ENCODE assay signal across 8 mouse cellular contexts in the genomic region with DNA sequence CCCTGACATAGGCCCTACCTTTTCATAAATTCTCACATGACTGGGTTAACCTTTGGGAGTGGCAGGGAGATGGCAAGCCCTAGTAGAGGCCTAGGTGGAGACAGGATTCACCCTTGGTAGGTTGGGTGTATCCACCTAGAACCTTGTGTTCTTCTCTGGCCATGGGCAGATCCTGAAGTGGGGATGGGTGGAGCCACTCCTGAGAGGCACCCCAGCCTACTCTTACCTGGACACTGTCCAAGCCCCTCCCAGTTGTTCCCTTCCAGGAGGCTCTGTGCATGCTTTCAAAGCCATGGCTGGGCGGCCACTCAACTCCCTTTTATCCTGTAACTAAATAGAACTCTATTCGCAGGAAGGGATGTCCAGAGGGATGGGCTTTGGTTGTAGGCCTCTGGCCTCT. TPM values are rescaled to one million over a fixed set of nuclear protein-coding genes. Genes with fewer than 3 reads are reported as not detected.
DNase-seq lines count a peak whose midpoint lies in the region; ATAC-seq and TF ChIP-seq lines count a peak whose summit lies in the region.
"Had no signal": no experiment of that assay in that cellular context is flagged by ENCODE, and none has a peak within 500 bp of the region (broad histone marks: within the 10 kb centered on the region; RNA-seq: fewer than 3 reads in every experiment).

No protein-coding gene starts in this region.

- no peak for TF ChIP-seq EP300 in liver, postnatal 0 days (IDR thresholded peaks at IDR 0.05; ENCODE audit: low read depth)

- no peak for TF ChIP-seq CTCF in liver, postnatal 0 days (IDR thresholded peaks at IDR 0.05; ENCODE audit: low read depth)

- no peaks in the 10 kb centered on the region for H3K36me3 ChIP-seq in liver, postnatal 0 days (replicated peaks; ENCODE audit: insufficient read depth, low read length)
- H3K36me3 ChIP-seq in liver, embryonic 11.5 days (ENCODE audit: control insufficient read depth, insufficient read depth, low read length), result no peaks in the 10 kb centered on the region
- H3K36me3 ChIP-seq in heart, embryonic 15.5 days, result no peaks in the 10 kb centered on the region
- H3K36me3 ChIP-seq in stomach, embryonic 15.5 days, result no peaks in the 10 kb centered on the region
- H3K36me3 ChIP-seq in midbrain, embryonic 13.5 days, result no peaks in the 10 kb centered on the region

- no peak for ATAC-seq in liver, postnatal 0 days
- ATAC-seq in liver, embryonic 11.5 days (replicated peaks; ENCODE audit: low FRiP score), result no peak
- ATAC-seq in heart, embryonic 15.5 days (replicated peaks; ENCODE audit: insufficient number of reproducible peaks, insufficient read depth, low FRiP score, low read depth), result 0 out of 2 replicates have a peak, but pooled peaks have one; percentile 54
- peak; percentile 72; the same call in 1 of the 2 replicates for ATAC-seq in stomach, embryonic 15.5 days (ENCODE audit: insufficient read depth, low FRiP score, low read depth)
- ATAC-seq in midbrain, embryonic 13.5 days, result no peak

- no peak overlapping the region for H3K4me3 ChIP-seq in liver, postnatal 0 days (ENCODE audit: low read depth, low read length)
- H3K4me3 ChIP-seq in liver, embryonic 11.5 days (ENCODE audit: low read depth, low read length), result no peak overlapping the region
- no peak overlapping the region for H3K4me3 ChIP-seq in heart, embryonic 15.5 days
- H3K4me3 ChIP-seq in stomach, embryonic 15.5 days (replicated peaks), result no peak overlapping the region
- no peak overlapping the region for H3K4me3 ChIP-seq in midbrain, embryonic 13.5 days (replicated peaks)

- no peaks in the 10 kb centered on the region for H3K27me3 ChIP-seq in liver, postnatal 0 days (ENCODE audit: insufficient read depth, low read length)
- no peaks in the 10 kb centered on the region for H3K27me3 ChIP-seq in liver, embryonic 11.5 days (replicated peaks; ENCODE audit: control insufficient read depth, insufficient read depth, low read length)
- no peaks in the 10 kb centered on the region for H3K27me3 ChIP-seq in heart, embryonic 15.5 days
- H3K27me3 ChIP-seq in stomach, embryonic 15.5 days (replicated peaks), result no peaks in the 10 kb centered on the region
- no peaks in the 10 kb centered on the region for H3K27me3 ChIP-seq in midbrain, embryonic 13.5 days

- no peak overlapping the region for H3K4me2 ChIP-seq in liver, postnatal 0 days (ENCODE audit: low read depth, low read length)
- H3K4me2 ChIP-seq in liver, embryonic 11.5 days, result no peak overlapping the region
- no peak overlapping the region for H3K4me2 ChIP-seq in heart, embryonic 15.5 days
- H3K4me2 ChIP-seq in stomach, embryonic 15.5 days, result no peak overlapping the region
- H3K4me2 ChIP-seq in midbrain, embryonic 13.5 days (replicated peaks), result no peak overlapping the region
- H3K4me2 ChIP-seq: midbrain, embryonic 11.5 days had no signal

- 64% methylated on average over 2 of the region's 2 CpGs for WGBS in liver, postnatal 0 days (ENCODE audit: insufficient replicate concordance)
- WGBS in liver, embryonic 11.5 days, result 95% methylated on average over 2 of the region's 2 CpGs
- 51% methylated on average over 2 of the region's 2 CpGs for WGBS in heart, embryonic 15.5 days
- WGBS in stomach, embryonic 15.5 days, result 61% methylated on average over 2 of the region's 2 CpGs
- 90% methylated on average over 2 of the region's 2 CpGs for WGBS in midbrain, embryonic 13.5 days

- no peaks in the 10 kb centered on the region for H3K9me3 ChIP-seq in liver, postnatal 0 days (ENCODE audit: low read length)
- H3K9me3 ChIP-seq in liver, embryonic 11.5 days (ENCODE audit: control insufficient read depth, low read length), result no peaks in the 10 kb centered on the region
- no peaks in the 10 kb centered on the region for H3K9me3 ChIP-seq in heart, embryonic 15.5 days (replicated peaks)
- no peaks in the 10 kb centered on the region for H3K9me3 ChIP-seq in stomach, embryonic 15.5 days
- no peaks in the 10 kb centered on the region for H3K9me3 ChIP-seq in midbrain, embryonic 13.5 days

- peaks cover 3% of the 10 kb centered on the region; the same call in 1 of the 2 replicates for H3K4me1 ChIP-seq in liver, postnatal 0 days (ENCODE audit: insufficient read depth)
- H3K4me1 ChIP-seq in liver, embryonic 11.5 days (replicated peaks; ENCODE audit: control insufficient read depth, insufficient read depth, low read length), result peaks cover 8% of the 10 kb centered on the region
- peaks cover 22% of the 10 kb centered on the region for H3K4me1 ChIP-seq in heart, embryonic 15.5 days (replicated peaks)
- H3K4me1 ChIP-seq in stomach, embryonic 15.5 days, result peaks cover 4% of the 10 kb centered on the region
- H3K4me1 ChIP-seq in midbrain, embryonic 13.5 days (replicated peaks), result peaks cover 7% of the 10 kb centered on the region; the same call in 1 of the 2 replicates

- peak; percentile 45 for DNase-seq in liver, postnatal 0 days
- no peak for DNase-seq in liver, embryonic 11.5 days (ENCODE audit: low spot score)
- DNase-seq in kidney, postnatal 10 days, result peak; percentile 73
- DNase-seq in layer of hippocampus, adult 9-10 months (ENCODE audit: low spot score), result no peak

- H3K9ac ChIP-seq in liver, postnatal 0 days (replicated peaks), result no peak overlapping the region
- no peak overlapping the region for H3K9ac ChIP-seq in liver, embryonic 11.5 days (ENCODE audit: low read depth, low read length)
- H3K9ac ChIP-seq in heart, embryonic 15.5 days, result no peak overlapping the region
- H3K9ac ChIP-seq in stomach, embryonic 15.5 days, result no peak overlapping the region
- no peak overlapping the region for H3K9ac ChIP-seq in midbrain, embryonic 13.5 days (replicated peaks)

- no peak overlapping the region for H3K27ac ChIP-seq in liver, postnatal 0 days (ENCODE audit: low read depth)
- no peak overlapping the region for H3K27ac ChIP-seq in liver, embryonic 11.5 days (ENCODE audit: low read depth, low read length)
- no peak overlapping the region for H3K27ac ChIP-seq in heart, embryonic 15.5 days
- H3K27ac ChIP-seq in stomach, embryonic 15.5 days, result no peak overlapping the region
- H3K27ac ChIP-seq in midbrain, embryonic 13.5 days, result no peak overlapping the region

RNA-seq across cellular contexts. Expression of a gene that starts 33.2 kb away (rescaled TPM):
- polyA plus RNA-seq in liver, postnatal 0 days (2015; fragmentation: Nextera tagmentation; extraction: Ambion mirVana), result 3.0 and 3.2 TPM in 2 replicates
- polyA plus RNA-seq in liver, embryonic 11.5 days (2014; fragmentation: Nextera tagmentation; extraction: Ambion mirVana), result 15.9 and 17.2 TPM in 2 replicates
- 18.3 and 21.4 TPM in 2 replicates for polyA plus RNA-seq in heart, embryonic 15.5 days (2015; fragmentation: Nextera tagmentation; extraction: Ambion mirVana)
- polyA plus RNA-seq in stomach, embryonic 15.5 days (2015; fragmentation: Nextera tagmentation; extraction: Ambion mirVana), result 29.0 and 31.8 TPM in 2 replicates
- polyA plus RNA-seq in midbrain, embryonic 13.5 days (2015; fragmentation: Nextera tagmentation; extraction: Ambion mirVana), result 6.7 and 7.3 TPM in 2 replicates

Comparison
In these comparisons a context has a peak if more than half of its experiments do, and no peak if none do; other contexts are left out.
1. DNase-seq: peak in liver, postnatal 0 days (single experiment) and kidney, postnatal 10 days (single experiment); none in liver, embryonic 11.5 days (single experiment) and layer of hippocampus, adult 9-10 months (single experiment).
2. ATAC-seq: peak in heart, embryonic 15.5 days (single experiment) and stomach, embryonic 15.5 days (single experiment); none in liver, postnatal 0 days (single experiment), liver, embryonic 11.5 days (single experiment) and midbrain, embryonic 13.5 days (single experiment).